Mouse (Mus musculus) neural tube, embryonic 15.5 days (tissue): ENCODE results near the gene H2-Q2. TPM values are rescaled to one million over a fixed set of nuclear protein-coding genes. Genes with fewer than 3 reads are reported as not detected.
"Not testable (repeated sequence)": the region's sequence is repeated elsewhere in the genome, so short reads cannot be mapped to it uniquely, and the experiment has no call there.

Experiments
- ATAC-seq: fragments of 200-750 bp; cut with Nextera tagmentation; 2 replicates; pipeline ENCODE4 v1.8.0; 2017; ENCODE audit warnings: mild to moderate bottlenecking, moderate TSS enrichment, moderate library complexity; ENCODE audit not compliant: low FRiP score
- H3K27ac ChIP-seq: fragments of 300-500 bp; sonication (generic); replicated peaks from 2 replicates; pipeline ENCODE4 v1.5.1; 2015; ENCODE audit warnings: mild to moderate bottlenecking, inconsistent platforms
- H3K27me3 ChIP-seq: fragments of 300-500 bp; sonication (generic); replicated peaks from 2 replicates; pipeline ENCODE4 v1.6.1; 2015; ENCODE audit warnings: inconsistent platforms
- H3K36me3 ChIP-seq: fragments of 300-500 bp; sonication (generic); 2 replicates; pipeline ENCODE4 v1.6.1; 2015; ENCODE audit warnings: inconsistent platforms
- H3K4me1 ChIP-seq: fragments of 300-500 bp; sonication (generic); 2 replicates; pipeline ENCODE4 v1.6.1; 2015; ENCODE audit warnings: inconsistent platforms
- H3K4me2 ChIP-seq: fragments of 300-500 bp; sonication (generic); 2 replicates; pipeline ENCODE4 v1.6.1; 2015; ENCODE audit warnings: inconsistent platforms, mild to moderate bottlenecking, moderate library complexity
- H3K4me3 ChIP-seq: fragments of 300-500 bp; sonication (generic); replicated peaks from 2 replicates; pipeline ENCODE4 v1.5.1; 2015; ENCODE audit warnings: mild to moderate bottlenecking, inconsistent platforms
- H3K9ac ChIP-seq: fragments of 300-500 bp; sonication (generic); replicated peaks from 2 replicates; pipeline ENCODE4 v1.6.1; 2015; ENCODE audit warnings: mild to moderate bottlenecking, inconsistent platforms
- H3K9me3 ChIP-seq: fragments of 300-500 bp; sonication (generic); replicated peaks from 2 replicates; pipeline ENCODE4 v1.6.1; 2016; ENCODE audit warnings: inconsistent platforms
- WGBS: fragments of 180-500 bp; shearing (Covaris S2); methylation state at CpG from one replicate; pipeline ENCODE4 v1.1.7; 2015; ENCODE audit warnings: mixed read lengths; 5-methylcytosine and 5-hydroxymethylcytosine counted together
- polyA plus RNA-seq: library from polyadenylated mRNA; unstranded; fragments of >200 nt; fragmentation: Nextera tagmentation; extraction: Ambion mirVana; gene quantifications from 2 replicates; pipeline ENCODE4 v1.2.1, GENCODE M21; 2015

H2-Q2 gene
- polyA plus RNA-seq, 1 experiment from 2014 or later = 3.1 TPM

DNA sequence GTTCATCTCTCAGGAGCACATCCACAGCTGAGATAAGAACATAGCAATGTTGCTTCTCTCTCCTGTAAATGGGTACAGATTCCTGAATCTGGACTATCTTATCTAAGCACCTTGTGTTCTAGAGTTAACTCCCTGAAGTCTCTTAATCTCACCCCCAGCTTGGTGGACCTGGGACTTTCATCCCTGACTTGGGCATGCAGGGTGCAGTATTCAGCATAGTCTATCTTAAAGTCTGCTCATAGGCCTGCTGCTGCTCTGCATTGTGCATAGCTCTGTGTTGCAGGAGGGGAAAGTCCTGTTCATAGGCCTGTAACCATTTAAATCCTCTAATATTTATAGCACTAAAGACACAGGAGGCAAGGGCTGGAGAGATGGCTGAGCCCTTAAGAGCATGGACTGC is 16.0 kb upstream of the H2-Q2 start:
- H3K9me3 ChIP-seq, ATAC-seq, H3K36me3 ChIP-seq: not testable (repeated sequence)

DNA sequence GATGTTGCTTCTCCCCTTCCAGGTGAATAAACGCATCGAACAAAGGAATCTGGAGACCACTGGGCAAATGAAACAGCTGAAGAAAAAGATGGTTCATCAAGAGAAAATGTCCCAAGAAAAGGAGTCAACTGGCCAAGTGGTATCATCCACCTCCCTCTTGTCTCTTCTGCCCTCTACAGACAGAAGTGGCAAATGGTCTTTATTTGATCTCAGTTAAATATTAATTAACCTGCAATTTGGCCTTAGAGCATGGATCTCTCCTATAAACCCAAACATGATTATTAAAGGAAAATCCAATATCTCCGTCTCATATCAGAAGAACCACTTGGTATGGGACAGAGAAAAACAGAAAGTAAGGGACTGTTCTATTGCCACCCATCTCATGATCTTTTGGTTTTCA is 12.3 kb upstream of the H2-Q2 start:
- not testable (repeated sequence) for H3K9ac ChIP-seq, H3K9me3 ChIP-seq, H3K4me2 ChIP-seq, H3K4me1 ChIP-seq, H3K4me3 ChIP-seq, H3K27me3 ChIP-seq, H3K36me3 ChIP-seq, H3K27ac ChIP-seq, ATAC-seq
- 61% methylated on average over 3 of the region's 3 CpGs for WGBS

More for the DNA sequence above, 16.0 kb upstream of the H2-Q2 start:
- not testable (repeated sequence) for H3K4me3 ChIP-seq, H3K27ac ChIP-seq, H3K9ac ChIP-seq, H3K4me1 ChIP-seq, H3K4me2 ChIP-seq
- H3K27me3 ChIP-seq = peaks cover 17% of the 10 kb centered on the region

DNA sequence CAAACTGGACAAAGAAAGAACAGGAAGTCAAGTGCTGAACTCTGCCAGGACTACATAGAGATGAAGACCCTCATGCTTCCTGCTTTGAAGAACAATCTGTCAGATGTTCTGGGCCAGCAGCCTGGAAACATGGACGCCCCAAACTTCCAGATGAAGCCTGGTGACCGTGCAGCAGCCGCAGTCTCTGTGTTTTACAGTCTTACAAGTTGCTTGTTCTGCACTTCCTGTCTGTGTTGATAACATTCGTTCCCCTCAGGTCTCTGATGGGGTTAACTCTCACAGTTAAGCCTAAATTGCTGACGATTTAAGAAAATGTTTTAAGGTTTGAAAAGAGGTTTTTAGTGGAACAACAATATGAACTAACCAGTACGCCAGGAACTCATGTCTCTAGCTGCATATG is 10.5 kb upstream of the H2-Q2 start:
- not testable (repeated sequence) for H3K36me3 ChIP-seq, H3K4me1 ChIP-seq, H3K9me3 ChIP-seq, H3K27me3 ChIP-seq, ATAC-seq, H3K4me3 ChIP-seq, H3K9ac ChIP-seq, H3K27ac ChIP-seq, H3K4me2 ChIP-seq
- WGBS = 71% methylated on average over 6 of the region's 6 CpGs

DNA sequence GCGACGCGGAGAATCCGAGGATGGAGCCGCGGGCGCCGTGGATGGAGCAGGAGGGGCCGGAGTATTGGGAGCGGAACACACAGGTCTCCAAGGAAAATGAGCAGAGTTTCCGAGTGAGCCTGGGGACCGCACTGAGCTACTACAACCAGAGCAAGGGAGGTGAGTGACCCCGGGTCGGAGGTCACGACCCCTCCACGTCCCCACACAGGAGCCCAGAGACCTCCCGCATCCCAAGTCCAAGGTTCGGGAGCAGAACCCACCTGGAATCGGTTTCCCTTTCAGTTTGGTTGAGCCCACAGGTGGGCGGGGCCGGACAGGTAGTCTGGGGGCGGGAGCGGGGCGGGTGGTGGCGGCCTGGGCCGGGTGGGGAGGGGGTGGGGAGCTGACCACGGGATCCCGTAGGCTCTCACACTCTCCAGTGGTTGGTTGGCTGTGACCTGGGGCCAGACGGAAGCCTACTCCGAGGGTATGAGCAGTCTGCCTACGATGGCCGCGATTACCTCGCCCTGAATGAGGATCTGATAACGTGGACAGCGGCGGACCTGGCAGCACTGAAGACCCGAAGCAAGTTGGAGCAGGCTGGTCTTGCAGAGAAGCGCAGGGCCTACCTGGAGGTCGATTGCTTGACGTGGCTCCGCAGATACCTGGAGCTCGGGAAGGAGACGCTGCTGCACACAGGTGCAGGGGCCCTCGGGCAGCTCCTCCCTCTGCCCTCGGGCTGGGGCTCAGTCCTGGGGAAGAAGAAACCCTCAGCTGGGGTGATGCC is 852 bp downstream of the H2-Q2 start:
- H3K27me3 ChIP-seq = peaks cover 43% of the 10 kb centered on the region

DNA sequence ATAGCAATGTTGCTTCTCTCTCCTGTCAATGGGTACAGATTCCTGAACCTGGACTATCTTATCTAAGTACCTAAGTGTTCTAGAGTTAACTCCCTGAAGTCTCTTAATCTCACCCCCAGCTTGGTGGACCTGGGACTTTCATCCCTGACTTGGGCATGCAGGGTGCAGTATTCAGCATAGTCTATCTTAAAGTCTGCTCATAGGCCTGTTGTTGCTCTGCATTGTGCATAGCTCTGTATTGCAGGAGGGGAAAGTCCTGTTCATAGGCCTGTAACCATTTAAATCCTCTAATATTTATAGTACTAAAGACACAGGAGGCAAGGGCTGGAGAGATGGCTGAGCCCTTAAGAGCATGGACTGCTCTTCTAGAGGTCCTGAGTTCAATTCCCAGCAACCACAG is 5.6 kb downstream of the H2-Q2 start:
- not testable (repeated sequence) for H3K27ac ChIP-seq, ATAC-seq, H3K4me1 ChIP-seq, H3K4me2 ChIP-seq, H3K36me3 ChIP-seq, H3K9me3 ChIP-seq, H3K4me3 ChIP-seq, H3K9ac ChIP-seq
- H3K27me3 ChIP-seq = peaks cover 22% of the 10 kb centered on the region

More for the DNA sequence above, 852 bp downstream of the H2-Q2 start:
- H3K36me3 ChIP-seq = no peaks in the 10 kb centered on the region
- 6% methylated on average over 46 of the region's 46 CpGs for WGBS
- peak overlapping the region; percentile 30; the same call in 1 of the 2 replicates for H3K9ac ChIP-seq
- no peaks in the 10 kb centered on the region for H3K9me3 ChIP-seq
- peak overlapping the region; percentile 46 for H3K4me3 ChIP-seq
- H3K4me1 ChIP-seq = peaks cover 12% of the 10 kb centered on the region
- H3K27ac ChIP-seq = no peak overlapping the region
- peak overlapping the region; percentile 86 for H3K4me2 ChIP-seq
- no peak for ATAC-seq

DNA sequence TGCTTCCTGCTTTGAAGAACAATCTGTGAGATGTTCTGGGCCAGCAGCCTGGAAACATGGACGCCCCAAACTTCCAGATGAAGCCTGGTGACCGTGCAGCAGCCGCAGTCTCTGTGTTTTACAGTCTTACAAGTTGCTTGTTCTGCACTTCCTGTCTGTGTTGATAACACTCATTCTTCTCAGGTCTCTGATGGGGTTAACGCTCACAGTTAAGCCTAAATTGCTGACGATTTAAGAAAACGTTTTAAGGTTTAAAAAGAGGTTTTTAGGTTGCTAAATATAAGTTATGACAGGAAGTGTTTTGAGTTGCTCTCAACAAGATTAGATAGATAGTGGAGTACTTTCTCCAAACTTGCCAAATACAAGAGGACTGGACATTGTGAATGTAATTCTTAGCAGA is 11.2 kb downstream of the H2-Q2 start:
- 78% methylated on average over 6 of the region's 6 CpGs for WGBS
- not testable (repeated sequence) for H3K36me3 ChIP-seq

DNA sequence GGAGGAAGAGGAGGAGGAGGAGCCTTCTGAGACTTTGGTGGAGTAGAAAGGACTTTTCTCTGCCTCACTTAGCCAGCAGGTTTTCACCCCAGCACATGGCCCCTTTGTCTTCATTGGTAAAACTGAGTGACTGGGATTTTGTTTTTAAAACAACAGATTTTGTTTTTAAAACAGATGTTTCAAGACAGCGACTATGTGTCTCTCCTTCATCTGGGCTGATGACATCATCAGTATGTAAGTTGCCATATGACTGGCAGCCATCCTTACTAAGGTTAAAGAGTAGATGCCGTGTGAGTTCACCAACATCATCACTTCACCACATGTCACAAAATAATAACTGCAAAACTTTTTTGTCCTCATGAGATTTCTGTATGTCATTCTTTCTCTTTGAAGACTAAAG is 12.0 kb downstream of the H2-Q2 start:
- Histone ChIP-seq H3K4me1 (peaks cover 3% of the 10 kb centered on the region), H3K36me3 (no peaks in the 10 kb centered on the region), H3K4me2 (no peak overlapping the region), H3K9me3 (no peaks in the 10 kb centered on the region), H3K27ac (no peak overlapping the region), H3K9ac (no peak overlapping the region), H3K27me3 (peaks cover 7% of the 10 kb centered on the region), H3K4me3 (no peak overlapping the region)
- no peak for ATAC-seq
- WGBS = 80% methylated on average over 2 of the region's 2 CpGs

More for the DNA sequence above, 11.2 kb downstream of the H2-Q2 start:
- H3K4me3 ChIP-seq, H3K27ac ChIP-seq, ATAC-seq, H3K27me3 ChIP-seq, H3K9ac ChIP-seq, H3K4me1 ChIP-seq, H3K9me3 ChIP-seq, H3K4me2 ChIP-seq: not testable (repeated sequence)

DNA sequence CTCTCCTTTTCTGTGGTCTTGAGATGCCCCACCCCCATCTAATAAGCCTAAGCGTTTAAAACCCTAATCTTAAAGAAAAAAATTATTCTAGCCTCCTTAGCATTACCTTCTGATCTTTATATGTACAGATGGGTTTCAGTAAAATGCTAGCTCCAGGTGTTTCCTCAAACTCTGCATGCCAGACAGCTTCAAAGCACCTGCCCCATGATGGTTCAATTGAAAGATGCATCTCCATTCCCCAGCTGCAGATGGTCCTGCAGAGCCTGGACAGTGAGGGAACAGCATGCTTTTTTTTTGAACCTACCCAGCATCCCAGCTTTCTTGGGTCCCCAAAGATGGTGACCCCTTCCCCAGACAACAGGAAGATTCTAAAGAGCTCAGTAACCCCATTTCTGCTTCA is 15.0 kb downstream of the H2-Q2 start:
- no peak for ATAC-seq
- Histone ChIP-seq H3K9ac (no peak overlapping the region), H3K27me3 (peaks cover 15% of the 10 kb centered on the region), H3K27ac (no peak overlapping the region), H3K4me1 (peaks cover 9% of the 10 kb centered on the region), H3K36me3 (no peaks in the 10 kb centered on the region), H3K9me3 (no peaks in the 10 kb centered on the region), H3K4me2 (no peak overlapping the region), H3K4me3 (no peak overlapping the region)
- WGBS = 40% methylated on average over 1 of the region's 1 CpGs

DNA sequence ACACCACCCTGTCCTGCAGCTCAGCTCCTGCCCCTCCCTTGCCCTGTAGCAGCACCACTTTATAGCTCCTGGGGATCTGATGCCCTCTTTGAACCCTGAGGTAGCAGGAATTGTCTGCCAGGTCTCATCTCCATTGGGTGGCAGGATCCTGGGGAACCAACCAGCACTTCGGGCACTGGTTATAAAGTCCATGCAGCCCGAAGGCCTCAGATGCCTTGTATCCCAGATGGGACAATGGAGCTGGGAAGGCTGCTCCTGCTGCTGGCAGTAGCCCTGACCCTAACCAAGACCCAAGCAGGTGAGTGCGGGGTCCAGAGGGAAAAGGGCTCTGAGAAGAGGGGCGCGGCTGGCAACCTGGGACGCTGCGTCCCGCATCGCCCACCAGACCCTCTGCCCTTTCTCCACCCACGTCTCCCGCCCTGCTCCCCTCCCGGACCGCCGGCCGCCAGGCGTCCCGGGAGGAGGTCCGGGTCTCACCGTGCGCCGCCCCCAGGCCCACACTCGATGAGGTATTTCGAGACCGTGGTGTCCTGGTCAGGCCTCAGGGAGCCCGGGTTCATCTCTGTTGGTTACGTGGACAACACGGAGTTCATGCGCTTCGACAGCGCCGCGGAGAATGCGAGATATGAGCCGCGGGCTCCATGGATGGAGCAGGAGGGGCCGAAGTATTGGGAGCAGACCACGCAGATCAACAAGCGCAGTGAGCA is 16.9 kb downstream of the H2-Q2 start:
- ATAC-seq = no peak
- Histone ChIP-seq H3K36me3 (no peaks in the 10 kb centered on the region), H3K4me2 (peak overlapping the region; percentile 79), H3K9me3 (no peaks in the 10 kb centered on the region), H3K9ac (peak overlapping the region; percentile 37), H3K27ac (no peak overlapping the region), H3K4me1 (peaks cover 9% of the 10 kb centered on the region), H3K4me3 (peak overlapping the region; percentile 39), H3K27me3 (peaks cover 15% of the 10 kb centered on the region)
- 8% methylated on average over 37 of the region's 38 CpGs for WGBS

DNA sequence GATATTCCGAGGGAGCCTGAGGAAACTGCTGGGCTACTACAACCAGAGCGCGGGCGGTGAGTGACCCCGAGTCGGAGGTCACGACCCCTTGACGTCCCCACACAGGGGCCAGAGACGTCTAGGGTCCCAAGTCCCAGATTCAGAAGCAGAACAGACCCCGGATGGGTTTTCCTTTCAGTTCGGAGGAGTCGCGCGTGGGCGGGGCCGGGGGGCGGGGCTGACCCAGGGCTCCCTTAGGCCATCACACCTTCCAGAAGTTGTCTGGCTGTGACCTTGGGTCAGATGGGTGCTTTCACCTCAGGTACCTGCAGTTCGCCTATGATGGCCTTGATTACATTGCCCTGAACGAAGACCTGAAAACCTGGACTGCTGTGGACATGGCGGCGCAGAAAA is 17.4 kb downstream of the H2-Q2 start:
- Histone ChIP-seq H3K4me1 (peaks cover 9% of the 10 kb centered on the region), H3K9ac (peak overlapping the region; percentile 37), H3K9me3 (no peaks in the 10 kb centered on the region), H3K4me3 (peak overlapping the region; percentile 39), H3K27me3 (peaks cover 15% of the 10 kb centered on the region), H3K4me2 (peak overlapping the region; percentile 79), H3K27ac (no peak overlapping the region), H3K36me3 (no peaks in the 10 kb centered on the region)
- ATAC-seq = no peak
- 19% methylated on average over 21 of the region's 21 CpGs for WGBS

DNA sequence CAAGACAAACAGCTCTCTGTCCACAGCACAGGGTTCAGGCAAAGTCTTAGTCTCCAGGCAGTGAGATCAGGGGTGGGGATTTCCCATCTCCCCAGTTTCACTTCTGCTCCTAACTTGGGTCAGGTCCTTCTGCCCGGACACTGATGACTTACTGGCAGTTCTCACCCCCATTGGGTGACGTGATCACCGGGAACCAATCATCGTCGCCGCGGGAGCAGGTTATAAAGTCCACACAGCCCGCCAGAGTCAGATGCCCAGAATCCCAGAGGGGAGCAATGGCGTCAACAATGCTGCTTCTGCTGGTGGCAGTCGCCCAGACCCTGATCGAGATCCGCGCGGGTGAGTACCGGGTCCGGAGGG is 37.3 kb downstream of the H2-Q2 start, which contains the start of gene H2-Q4:
Gene H2-Q4 (plus strand): TSS at position 249 of the 360 bp plus-strand sequence.
- 0% methylated on average over 16 of the region's 16 CpGs for WGBS

More for the DNA sequence above, 37.3 kb downstream of the H2-Q2 start, which contains the start of gene H2-Q4:
- no peaks in the 10 kb centered on the region for H3K36me3 ChIP-seq
- H3K4me2 ChIP-seq = peak within 1 kb of the TSS; percentile 98
- no peaks in the 10 kb centered on the region for H3K27me3 ChIP-seq
- peaks cover 13% of the 10 kb centered on the region for H3K4me1 ChIP-seq
- peak; percentile 84 for ATAC-seq
- peak within 1 kb of the TSS; percentile 43; the same call in 1 of the 2 replicates for H3K9ac ChIP-seq
- H3K27ac ChIP-seq = no peak within 1 kb of the TSS
- peak within 1 kb of the TSS; percentile 54 for H3K4me3 ChIP-seq
- H3K9me3 ChIP-seq = 0 out of 2 replicates have a peak, but pooled peaks cover 2% of the 10 kb centered on the region
